Mouse (Mus musculus) CH12.LX (cell line): ENCODE measurements around the gene Smad1.

ENCODE experiments used
- CHD2 ChIP-seq: IDR thresholded peaks from 2 replicates; pipeline ENCODE4 v1.6.1; 2011; ENCODE audit warnings: low read length, improper control_type of control experiment
- CTCF ChIP-seq, 2 experiments: IDR thresholded peaks in 1 of 2; conservative IDR thresholded peaks in 1 of 2; 2 replicates each; pipeline ENCODE4 v1.5.1; 2011 to 2012; ENCODE audit warnings: low read depth in 2 of 2, low read length in 2 of 2, improper control_type of control experiment in 1 of 2, inconsistent platforms in 1 of 2, mild to moderate bottlenecking in 1 of 2, moderate library complexity in 1 of 2
- JUND ChIP-seq: conservative IDR thresholded peaks from 2 replicates; pipeline ENCODE4 v1.6.1; 2011; ENCODE audit warnings: low read depth, low read length, improper control_type of control experiment
- MAFK ChIP-seq: IDR thresholded peaks from 2 replicates; pipeline ENCODE4 v1.6.1; 2011; ENCODE audit warnings: low read length, improper control_type of control experiment; ENCODE audit not compliant: insufficient replicate concordance
- NELFE ChIP-seq: IDR thresholded peaks from 2 replicates; pipeline ENCODE4 v1.6.1; 2011; ENCODE audit warnings: low read depth, low read length, improper control_type of control experiment
- POLR2A ChIP-seq: IDR thresholded peaks from 2 replicates; pipeline ENCODE4 v1.6.1; 2011; ENCODE audit warnings: low read depth, mild to moderate bottlenecking, improper control_type of control experiment, low read length
- USF2 ChIP-seq: conservative IDR thresholded peaks from 2 replicates; pipeline ENCODE4 v1.6.1; 2011; ENCODE audit warnings: low read depth, low read length, improper control_type of control experiment
- ZKSCAN1 ChIP-seq: IDR thresholded peaks from 2 replicates; pipeline ENCODE4 v1.6.1; 2012; ENCODE audit warnings: low read depth, inconsistent platforms, low read length, improper control_type of control experiment, borderline replicate concordance
- ZMIZ1 ChIP-seq: IDR thresholded peaks from 2 replicates; pipeline ENCODE4 v1.6.1; 2012; ENCODE audit warnings: low read depth, mild to moderate bottlenecking, inconsistent platforms, low read length, improper control_type of control experiment

GRCm38 (mm10) chr8:79324036-79324435, 75.3 kb downstream of the Smad1 start:
- TF ChIP-seq MAFK = no peak
- no peak for TF ChIP-seq POLR2A
- no peak for TF ChIP-seq ZMIZ1
- TF ChIP-seq USF2 = no peak
- TF ChIP-seq CHD2 = no peak
- no peak for TF ChIP-seq CTCF (conservative IDR thresholded peaks at IDR 0.05 in 1 of 2, IDR thresholded peaks at IDR 0.05 in 1 of 2; ENCODE audit: low read depth in 2 of 2, low read length in 2 of 2)
- no peak for TF ChIP-seq JUND
- TF ChIP-seq NELFE = no peak
- no peak for TF ChIP-seq ZKSCAN1
